Mouse (Mus musculus): ENCODE results near the gene Riiad1. TPM values are rescaled to one million over a fixed set of nuclear protein-coding genes. Genes with fewer than 3 reads are reported as not detected.

The Riiad1 gene
- 24.3 and 26.1 TPM in 2 replicates for polyA plus RNA-seq (2015; fragmentation: Nextera tagmentation; extraction: Ambion mirVana)

GRCm38 (mm10) chr3:94480291-94480884 is at the start of gene Riiad1:
TSS of gene Riiad1 (minus strand) at chr3:94480341.
- peaks cover 37% of the 10 kb centered on the region for H3K36me3 ChIP-seq
- 10% methylated on average over 16 of the region's 16 CpGs for WGBS
- no peaks in the 10 kb centered on the region for H3K27me3 ChIP-seq
- H3K9ac ChIP-seq (replicated peaks): peak within 1 kb of the TSS; percentile 97
- H3K4me1 ChIP-seq (replicated peaks): peaks cover 86% of the 10 kb centered on the region
- H3K9me3 ChIP-seq: no peaks in the 10 kb centered on the region
- ATAC-seq: no peak
- peak within 1 kb of the TSS; percentile 95 for H3K27ac ChIP-seq
- H3K4me3 ChIP-seq (replicated peaks): peak within 1 kb of the TSS; percentile 79
- H3K4me2 ChIP-seq (replicated peaks): peak within 1 kb of the TSS; percentile 98

- Histone ChIP-seq H3K27me3 (no peaks in the 10 kb centered on the region), H3K27ac (no peak overlapping the region), H3K9ac (replicated peaks) (no peak overlapping the region), H3K36me3 (peaks cover 39% of the 10 kb centered on the region), H3K9me3 (no peaks in the 10 kb centered on the region), H3K4me3 (replicated peaks) (no peak overlapping the region), H3K4me1 (replicated peaks) (no peaks in the 10 kb centered on the region), H3K4me2 (replicated peaks) (no peak overlapping the region)
- WGBS: 78% methylated on average over 2 of the region's 2 CpGs
- ATAC-seq: no peak
These were observed 46.6 kb upstream of the Riiad1 start for GRCm38 (mm10) chr3:94526731-94527130.

- H3K36me3 ChIP-seq: peaks cover 47% of the 10 kb centered on the region
- H3K9ac ChIP-seq (replicated peaks): no peak overlapping the region
- no peaks in the 10 kb centered on the region for H3K27me3 ChIP-seq
- no peaks in the 10 kb centered on the region for H3K9me3 ChIP-seq
- no peaks in the 10 kb centered on the region for H3K4me1 ChIP-seq (replicated peaks)
- H3K4me2 ChIP-seq (replicated peaks): no peak overlapping the region
- 97% methylated on average over 1 of the region's 1 CpGs for WGBS
- H3K4me3 ChIP-seq (replicated peaks): no peak overlapping the region
- no peak overlapping the region for H3K27ac ChIP-seq
- no peak for ATAC-seq
These were observed 26.5 kb upstream of the Riiad1 start for GRCm38 (mm10) chr3:94506664-94507063.

- H3K4me2 ChIP-seq (replicated peaks): no peak overlapping the region
- no peaks in the 10 kb centered on the region for H3K9me3 ChIP-seq
- H3K36me3 ChIP-seq: peaks cover 31% of the 10 kb centered on the region
- H3K27ac ChIP-seq: no peak overlapping the region
- H3K9ac ChIP-seq (replicated peaks): no peak overlapping the region
- 0 out of 2 replicates have a peak, but pooled peaks have one; percentile 40 for ATAC-seq
- H3K4me3 ChIP-seq (replicated peaks): no peak overlapping the region
- H3K27me3 ChIP-seq: no peaks in the 10 kb centered on the region
- H3K4me1 ChIP-seq (replicated peaks): no peaks in the 10 kb centered on the region
- WGBS: 72% methylated on average over 3 of the region's 3 CpGs
These were observed 22.1 kb upstream of the Riiad1 start for GRCm38 (mm10) chr3:94502243-94502642.

- H3K9me3 ChIP-seq: no peaks in the 10 kb centered on the region
- no peak overlapping the region for H3K27ac ChIP-seq
- ATAC-seq: no peak
- H3K36me3 ChIP-seq: peaks cover 50% of the 10 kb centered on the region
- peaks cover 20% of the 10 kb centered on the region for H3K4me1 ChIP-seq (replicated peaks)
- no peak overlapping the region for H3K4me2 ChIP-seq (replicated peaks)
- 84% methylated on average over 4 of the region's 4 CpGs for WGBS
- no peak overlapping the region for H3K4me3 ChIP-seq (replicated peaks)
- H3K27me3 ChIP-seq: no peaks in the 10 kb centered on the region
- H3K9ac ChIP-seq (replicated peaks): no peak overlapping the region
These were observed 17.0 kb upstream of the Riiad1 start for GRCm38 (mm10) chr3:94497162-94497561.

GRCm38 (mm10) chr3:94487581-94487980 is 7.4 kb upstream of the Riiad1 start:
- Histone ChIP-seq H3K9ac (replicated peaks) (peak overlapping the region; percentile 37; the same call in 1 of the 2 replicates), H3K27ac (0 out of 2 replicates have a peak overlapping the region, but pooled peaks have one; percentile 20), H3K9me3 (no peaks in the 10 kb centered on the region), H3K4me2 (replicated peaks) (no peak overlapping the region), H3K4me3 (replicated peaks) (no peak overlapping the region), H3K4me1 (replicated peaks) (peaks cover 91% of the 10 kb centered on the region), H3K27me3 (no peaks in the 10 kb centered on the region), H3K36me3 (peaks cover 79% of the 10 kb centered on the region)
- ATAC-seq: no peak
- WGBS: 84% methylated on average over 6 of the region's 6 CpGs

GRCm38 (mm10) chr3:94485922-94486321 is 5.8 kb upstream of the Riiad1 start:
- Histone ChIP-seq H3K36me3 (peaks cover 82% of the 10 kb centered on the region), H3K9ac (replicated peaks) (0 out of 2 replicates have a peak overlapping the region, but pooled peaks have one; percentile 37)

GRCm38 (mm10) chr3:94483790-94484439 is 3.8 kb upstream of the Riiad1 start:
- Histone ChIP-seq H3K9ac (replicated peaks) (peak overlapping the region; percentile 37), H3K4me3 (replicated peaks) (peak overlapping the region; percentile 23), H3K4me1 (replicated peaks) (peaks cover 94% of the 10 kb centered on the region), H3K4me2 (replicated peaks) (peak overlapping the region; percentile 98), H3K36me3 (peaks cover 67% of the 10 kb centered on the region), H3K27me3 (no peaks in the 10 kb centered on the region), H3K27ac (peak overlapping the region; percentile 95), H3K9me3 (no peaks in the 10 kb centered on the region)
- peak; percentile 90 for ATAC-seq
- 4% methylated on average over 20 of the region's 20 CpGs for WGBS

More at GRCm38 (mm10) chr3:94485922-94486321, 5.8 kb upstream of the Riiad1 start:
- Histone ChIP-seq H3K4me1 (replicated peaks) (peaks cover 93% of the 10 kb centered on the region), H3K4me2 (replicated peaks) (no peak overlapping the region; the same call in 1 of the 2 replicates), H3K9me3 (no peaks in the 10 kb centered on the region), H3K4me3 (replicated peaks) (no peak overlapping the region), H3K27ac (peak overlapping the region; percentile 95), H3K27me3 (no peaks in the 10 kb centered on the region)
- 45% methylated on average over 7 of the region's 7 CpGs for WGBS
- no peak for ATAC-seq

- Histone ChIP-seq H3K9ac (replicated peaks) (peak overlapping the region; percentile 42), H3K9me3 (no peaks in the 10 kb centered on the region), H3K4me1 (replicated peaks) (peaks cover 91% of the 10 kb centered on the region), H3K36me3 (peaks cover 58% of the 10 kb centered on the region), H3K4me3 (replicated peaks) (0 out of 2 replicates have a peak overlapping the region, but pooled peaks have one; percentile 8), H3K27ac (peak overlapping the region; percentile 95), H3K4me2 (replicated peaks) (peak overlapping the region; percentile 98), H3K27me3 (no peaks in the 10 kb centered on the region)
- ATAC-seq: no peak
- WGBS: 84% methylated on average over 17 of the region's 17 CpGs
These were observed 2.7 kb upstream of the Riiad1 start for GRCm38 (mm10) chr3:94482764-94483385.

- H3K4me1 ChIP-seq (replicated peaks): peaks cover 89% of the 10 kb centered on the region
- H3K36me3 ChIP-seq: peaks cover 44% of the 10 kb centered on the region
- peak overlapping the region; percentile 98 for H3K4me2 ChIP-seq (replicated peaks)
- H3K4me3 ChIP-seq (replicated peaks): peak overlapping the region; percentile 79
- 69% methylated on average over 4 of the region's 4 CpGs for WGBS
- H3K9ac ChIP-seq (replicated peaks): peak overlapping the region; percentile 97
- H3K9me3 ChIP-seq: no peaks in the 10 kb centered on the region
- H3K27me3 ChIP-seq: no peaks in the 10 kb centered on the region
- no peak for ATAC-seq
- H3K27ac ChIP-seq: peak overlapping the region; percentile 95
These were observed 1.3 kb upstream of the Riiad1 start for GRCm38 (mm10) chr3:94481429-94481828.

- no peaks in the 10 kb centered on the region for H3K9me3 ChIP-seq
- ATAC-seq: no peak
- H3K4me3 ChIP-seq (replicated peaks): peak overlapping the region; percentile 79
- peaks cover 29% of the 10 kb centered on the region for H3K36me3 ChIP-seq
- H3K27ac ChIP-seq: peak overlapping the region; percentile 95
- peaks cover 78% of the 10 kb centered on the region for H3K4me1 ChIP-seq (replicated peaks)
- 14% methylated on average over 11 of the region's 11 CpGs for WGBS
- peak overlapping the region; percentile 98 for H3K4me2 ChIP-seq (replicated peaks)
- no peaks in the 10 kb centered on the region for H3K27me3 ChIP-seq
- peak overlapping the region; percentile 97 for H3K9ac ChIP-seq (replicated peaks)
These were observed 577 bp downstream of the Riiad1 start for GRCm38 (mm10) chr3:94479564-94479963.

All from midbrain, embryonic 13.5 days (tissue).